Comparison of ENCODE assay signal across 12 mouse cellular contexts in the genomic region with DNA sequence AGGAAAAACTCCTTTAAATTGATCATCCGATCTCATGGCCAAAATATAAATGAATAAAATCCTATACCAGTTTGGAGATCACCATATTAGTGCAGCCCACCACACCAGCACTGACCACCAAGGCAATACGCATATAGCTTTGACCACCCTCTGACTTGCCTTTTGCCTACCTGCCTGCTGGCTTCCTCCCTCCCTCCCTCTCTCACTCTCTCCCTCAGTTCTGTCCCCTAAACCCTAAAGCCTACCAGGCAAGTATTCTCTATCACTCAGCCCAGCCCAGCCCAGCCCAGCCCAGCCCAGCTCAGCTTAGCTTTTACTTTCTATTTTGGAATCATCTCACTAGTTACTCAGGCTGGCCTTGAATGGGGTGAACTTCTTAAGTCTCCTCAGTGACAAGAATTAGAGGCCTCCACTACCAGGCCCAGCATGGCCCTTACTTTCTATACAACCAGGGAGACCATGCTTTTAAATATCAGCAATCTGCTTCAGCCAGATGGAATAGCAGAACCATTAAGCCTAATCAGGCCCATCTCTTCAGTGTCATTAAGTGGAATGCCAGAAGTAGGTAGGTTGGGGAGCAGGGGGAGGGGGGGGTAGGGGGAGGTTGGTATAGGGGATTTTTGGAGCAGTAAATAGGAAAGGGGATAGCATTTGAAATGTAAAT.
DNase-seq lines count a peak whose midpoint lies in the region; ATAC-seq and TF ChIP-seq lines count a peak whose summit lies in the region.
"Had no signal": no experiment of that assay in that cellular context is flagged by ENCODE, and none has a peak within 500 bp of the region (broad histone marks: within the 10 kb centered on the region; RNA-seq: fewer than 3 reads in every experiment).

No protein-coding gene starts in this region.

- H3K27me3 ChIP-seq in MEL (ENCODE audit: control insufficient read depth in 1 of 2, insufficient read depth in 2 of 2, low read length in 2 of 2), result no peaks in the 10 kb centered on the region
- no peaks in the 10 kb centered on the region for H3K27me3 ChIP-seq in hindbrain, embryonic 12.5 days
- peaks cover 20% of the 10 kb centered on the region for H3K27me3 ChIP-seq in midbrain, embryonic 12.5 days
- H3K27me3 ChIP-seq: heart, embryonic 15.5 days had no signal

- peak overlapping the region; percentile 15; the same call in 1 of the 2 replicates for H3K4me2 ChIP-seq in hindbrain, embryonic 12.5 days (replicated peaks)
- peak overlapping the region; percentile 24 for H3K4me2 ChIP-seq in midbrain, embryonic 12.5 days (replicated peaks)
- H3K4me2 ChIP-seq: heart, embryonic 15.5 days had no signal

- peak; percentile 27; the same call in 1 of the 2 replicates for ATAC-seq in hindbrain, embryonic 12.5 days (ENCODE audit: low FRiP score)
- ATAC-seq in midbrain, embryonic 12.5 days (ENCODE audit: low FRiP score, low read depth), result 0 out of 2 replicates have a peak, but pooled peaks have one; percentile 7

- H3K9ac ChIP-seq in MEL (ENCODE audit: control insufficient read depth, low read depth, low read length, poor library complexity, severe bottlenecking), result no peak overlapping the region
- H3K9ac ChIP-seq in hindbrain, embryonic 12.5 days, result no peak overlapping the region
- no peak overlapping the region for H3K9ac ChIP-seq in midbrain, embryonic 12.5 days (replicated peaks)
- H3K9ac ChIP-seq: heart, embryonic 15.5 days had no signal

- no peak for TF ChIP-seq RAD21 in MEL (IDR thresholded peaks at IDR 0.05; ENCODE audit: low read depth, low read length)

- peaks cover 2 to 10% of the 10 kb centered on the region in 2 experiments for H3K36me3 ChIP-seq in MEL (ENCODE audit: control insufficient read depth in 1 of 2, insufficient read depth in 2 of 2, low read length in 2 of 2)
- H3K36me3 ChIP-seq in hindbrain, embryonic 12.5 days, result no peaks in the 10 kb centered on the region
- 0 out of 2 replicates have a peak, but pooled peaks cover 3% of the 10 kb centered on the region for H3K36me3 ChIP-seq in midbrain, embryonic 12.5 days
- H3K36me3 ChIP-seq: heart, embryonic 15.5 days had no signal

- DNase-seq in gastrocnemius, adult 2 months, result no peak
- DNase-seq in gastrocnemius, adult 18-20 months (ENCODE audit: low spot score), result no peak
- peak; percentile 18 for DNase-seq in MEL (ENCODE audit: low read depth, low spot score)
- no peak for DNase-seq in left cerebral cortex, adult 9 months (ENCODE audit: low spot score in 2 of 2)
- DNase-seq in lung, postnatal 36 days, result no peak
- no peak for DNase-seq in testis, postnatal 14 days (ENCODE audit: low spot score)
- DNase-seq: B cell, adult 2 months; kidney, adult 8-10 months; lung, adult 2 months had no signal

- peak overlapping the region; percentile 66; the same call in 1 of the 2 replicates for H3K27ac ChIP-seq in gastrocnemius, adult 2 months
- H3K27ac ChIP-seq in MEL (ENCODE audit: control insufficient read depth, low read depth, low read length), result no peak overlapping the region
- peak overlapping the region; percentile 70 for H3K27ac ChIP-seq in hindbrain, embryonic 12.5 days
- peak overlapping the region; percentile 57 for H3K27ac ChIP-seq in midbrain, embryonic 12.5 days (replicated peaks)
- H3K27ac ChIP-seq: heart, embryonic 15.5 days had no signal

- peak overlapping the region; percentile 42 for H3K4me3 ChIP-seq in gastrocnemius, adult 2 months
- H3K4me3 ChIP-seq in MEL (ENCODE audit: control insufficient read depth in 1 of 2, insufficient read depth in 1 of 2, low read depth in 2 of 2, low read length in 2 of 2), result no peak overlapping the region
- H3K4me3 ChIP-seq in hindbrain, embryonic 12.5 days, result no peak overlapping the region
- H3K4me3 ChIP-seq in midbrain, embryonic 12.5 days, result no peak overlapping the region
- H3K4me3 ChIP-seq: heart, embryonic 15.5 days had no signal

- TF ChIP-seq EP300 in MEL (IDR thresholded peaks at IDR 0.05; ENCODE audit: low read depth in 1 of 2, low read length in 2 of 2), result no peak

- intact Hi-C loops in gastrocnemius, adult 2 months (cut with DNase I), result loop anchor here (5.0 kb wide), 1 partner anchor 91 kb away; a partner anchor contains a TSS

- H3K9me3 ChIP-seq in MEL (replicated peaks; ENCODE audit: insufficient read depth, low read length), result no peaks in the 10 kb centered on the region
- no peaks in the 10 kb centered on the region for H3K9me3 ChIP-seq in hindbrain, embryonic 12.5 days (replicated peaks)
- H3K9me3 ChIP-seq in midbrain, embryonic 12.5 days, result no peaks in the 10 kb centered on the region
- H3K9me3 ChIP-seq: heart, embryonic 15.5 days had no signal

- TF ChIP-seq POLR2A in MEL (IDR thresholded peaks at IDR 0.05; ENCODE audit: control insufficient read depth in 1 of 2, insufficient read depth in 1 of 2, low read depth in 1 of 2, low read length in 2 of 2, poor library complexity in 1 of 2), result no peak

- no peaks in the 10 kb centered on the region for H3K79me2 ChIP-seq in MEL (ENCODE audit: control insufficient read depth, insufficient read depth, low read length, poor library complexity)

- TF ChIP-seq CTCF in gastrocnemius, adult 2 months (IDR thresholded peaks at IDR 0.05), result no peak
- TF ChIP-seq CTCF in MEL (IDR thresholded peaks at IDR 0.05 in 2 of 3, conservative IDR thresholded peaks at IDR 0.05 in 1 of 3; ENCODE audit: control insufficient read depth in 1 of 3, insufficient read depth in 1 of 3, low read depth in 2 of 3, low read length in 3 of 3, poor library complexity in 1 of 3, severe bottlenecking in 1 of 3), result no peak

- H3K4me1 ChIP-seq in MEL (ENCODE audit: control insufficient read depth in 1 of 2, insufficient read depth in 2 of 2, low read length in 2 of 2), result peaks cover 5 to 6% of the 10 kb centered on the region in 2 experiments; a peak in 3 of 4 replicates
- H3K4me1 ChIP-seq in hindbrain, embryonic 12.5 days, result peaks cover 48% of the 10 kb centered on the region
- H3K4me1 ChIP-seq in midbrain, embryonic 12.5 days, result peaks cover 62% of the 10 kb centered on the region

- 66% methylated on average over 2 of the region's 2 CpGs for WGBS in hindbrain, embryonic 12.5 days
- 36% methylated on average over 2 of the region's 2 CpGs for WGBS in midbrain, embryonic 12.5 days

TF ChIP-seq in MEL, 35 proteins besides CTCF, POLR2A, EP300 and RAD21:
- TF ChIP-seq MAX (IDR thresholded peaks at IDR 0.05; ENCODE audit: low read length) (no peak), HCFC1 (IDR thresholded peaks at IDR 0.05; ENCODE audit: low read depth, low read length) (no peak), ZKSCAN1 (IDR thresholded peaks at IDR 0.05; ENCODE audit: low read depth, low read length) (no peak), KAT2A (conservative IDR thresholded peaks at IDR 0.05; ENCODE audit: low read depth, low read length) (no peak), GABPA (IDR thresholded peaks at IDR 0.05; ENCODE audit: low read depth, low read length) (no peak), USF1 (IDR thresholded peaks at IDR 0.05; ENCODE audit: low read depth, low read length) (no peak), SIN3A (IDR thresholded peaks at IDR 0.05; ENCODE audit: low read length) (no peak), MXI1 (IDR thresholded peaks at IDR 0.05; ENCODE audit: low read depth, low read length) (no peak)
TF ChIP-seq in MEL: peak in this region for 0.
